Mouse (Mus musculus) erythroblast, embryonic 14.5 days (primary cell): Measurements from ENCODE around the gene Rasgef1b.

Experiments used
- GATA1 ChIP-seq: IDR thresholded peaks from 2 replicates; pipeline ENCODE4 v1.6.1; 2012; ENCODE audit warnings: low read length, inconsistent platforms, mixed read lengths
- TAL1 ChIP-seq: IDR thresholded peaks from 3 replicates; pipeline ENCODE4 v1.6.1; 2012; ENCODE audit warnings: low read length, inconsistent platforms, mixed read lengths

GRCm38 (mm10) chr5:99286024-99286423 lies 442.8 kb downstream of the Rasgef1b start:
- TF ChIP-seq TAL1, result no peak
- TF ChIP-seq GATA1, result no peak
